40 mouse cellular contexts compared by ENCODE assay signal in genomic region chr7:140754556-140754955, GRCm38 (mm10). TPM values are rescaled to one million over a fixed set of nuclear protein-coding genes. Genes with fewer than 3 reads are reported as not detected.
"Had no signal": no experiment of that assay in that cellular context is flagged by ENCODE, and none has a peak within 500 bp of the region (broad histone marks: within the 10 kb centered on the region; RNA-seq: fewer than 3 reads in every experiment).

No protein-coding gene starts in this region.

- H3K9me3 ChIP-seq: embryonic facial prominence, embryonic 12.5 days; embryonic facial prominence, embryonic 13.5 days had no signal

- H3K4me2 ChIP-seq: embryonic facial prominence, embryonic 12.5 days; embryonic facial prominence, embryonic 13.5 days; embryonic facial prominence, embryonic 15.5 days; forebrain, embryonic 12.5 days; forebrain, embryonic 13.5 days; forebrain, embryonic 15.5 days had no signal

- H3K36me3 ChIP-seq: embryonic facial prominence, embryonic 10.5 days; embryonic facial prominence, embryonic 12.5 days; embryonic facial prominence, embryonic 13.5 days; embryonic facial prominence, embryonic 15.5 days; forebrain, embryonic 10.5 days; forebrain, embryonic 12.5 days; forebrain, embryonic 15.5 days had no signal

- H3K4me1 ChIP-seq: embryonic facial prominence, embryonic 10.5 days; embryonic facial prominence, embryonic 12.5 days; embryonic facial prominence, embryonic 13.5 days; embryonic facial prominence, embryonic 15.5 days; forebrain, embryonic 10.5 days; forebrain, embryonic 12.5 days; forebrain, embryonic 13.5 days; forebrain, embryonic 15.5 days had no signal

- H3K9ac ChIP-seq: embryonic facial prominence, embryonic 12.5 days; embryonic facial prominence, embryonic 13.5 days; embryonic facial prominence, embryonic 15.5 days; forebrain, embryonic 12.5 days; forebrain, embryonic 13.5 days; forebrain, embryonic 15.5 days; forebrain, postnatal 0 days had no signal

- H3K27ac ChIP-seq: embryonic facial prominence, embryonic 10.5 days; embryonic facial prominence, embryonic 12.5 days; embryonic facial prominence, embryonic 13.5 days; embryonic facial prominence, embryonic 15.5 days; forebrain, embryonic 10.5 days; forebrain, embryonic 12.5 days; forebrain, embryonic 13.5 days; forebrain, embryonic 15.5 days; gastrocnemius, adult 2 months; heart, adult 2 months had no signal

- H3K27me3 ChIP-seq: embryonic facial prominence, embryonic 12.5 days; embryonic facial prominence, embryonic 13.5 days; embryonic facial prominence, embryonic 15.5 days; forebrain, embryonic 12.5 days; forebrain, embryonic 13.5 days; forebrain, embryonic 15.5 days had no signal

- DNase-seq: cerebellum, adult 8-10 months; cerebellum, adult 9-10 months; cerebellum, adult 9-11 months; cerebellum, postnatal 10 days; cerebellum, postnatal 14 days; cerebellum, postnatal 25 days; cerebellum, postnatal 36 days; embryo, embryonic 11 days; forebrain, postnatal 0 days; gastrocnemius, adult 2 months; gastrocnemius, postnatal 10 days; gastrocnemius, postnatal 14 days; gastrocnemius, postnatal 25 days; gastrocnemius, postnatal 36 days; heart, adult 11 months; heart, adult 18-20 months; heart, adult 2 months had no signal

- ATAC-seq: forebrain, embryonic 13.5 days; forebrain, embryonic 14.5 days; forebrain, embryonic 15.5 days; forebrain, embryonic 16.5 days; forebrain, postnatal 0 days had no signal

- H3K4me3 ChIP-seq: embryonic facial prominence, embryonic 10.5 days; embryonic facial prominence, embryonic 12.5 days; embryonic facial prominence, embryonic 13.5 days; embryonic facial prominence, embryonic 15.5 days; erythroblast, embryonic 14.5 days; forebrain, embryonic 10.5 days; forebrain, embryonic 12.5 days; forebrain, embryonic 13.5 days; forebrain, embryonic 15.5 days; gastrocnemius, adult 2 months; heart, adult 2 months had no signal

RNA-seq across cellular contexts. Expression of gene Cyp2e1, which starts 9.0 kb away (rescaled TPM):
- total RNA-seq: common myeloid progenitor, adult 5-6 weeks; forebrain, postnatal 0 days; granulocyte monocyte progenitor cell, adult 5-6 weeks had no signal
- polyA plus RNA-seq: embryonic facial prominence, embryonic 10.5 days; embryonic facial prominence, embryonic 11.5 days; embryonic facial prominence, embryonic 12.5 days; embryonic facial prominence, embryonic 13.5 days; embryonic facial prominence, embryonic 14.5 days; embryonic facial prominence, embryonic 15.5 days; erythroblast, embryonic 14.5 days; forebrain, embryonic 10.5 days; forebrain, embryonic 11.5 days; forebrain, embryonic 12.5 days; forebrain, embryonic 13.5 days; forebrain, embryonic 14.5 days; forebrain, embryonic 15.5 days; forebrain, embryonic 16.5 days; forebrain, postnatal 0 days had no signal

RNA-seq across cellular contexts. Expression of gene Syce1, which starts 33.1 kb away (rescaled TPM):
- total RNA-seq: forebrain, postnatal 0 days; gastrocnemius, adult 18-20 months; gastrocnemius, adult 2 months; gastrocnemius, adult 8-10 months; gastrocnemius, postnatal 10 days; gastrocnemius, postnatal 14 days; gastrocnemius, postnatal 25 days; gastrocnemius, postnatal 36 days; gastrocnemius, postnatal 4 days; heart, adult 18-20 months; heart, adult 2 months had no signal
- polyA plus RNA-seq: embryonic facial prominence, embryonic 13.5 days; forebrain, embryonic 10.5 days; forebrain, embryonic 11.5 days; forebrain, embryonic 13.5 days had no signal

RNA-seq across cellular contexts. Expression of gene Olfr541, which starts 57.5 kb away (rescaled TPM):
- total RNA-seq: common myeloid progenitor, adult 5-6 weeks; forebrain, postnatal 0 days; gastrocnemius, adult 18-20 months; gastrocnemius, adult 2 months; gastrocnemius, adult 8-10 months; gastrocnemius, postnatal 10 days; gastrocnemius, postnatal 14 days; gastrocnemius, postnatal 25 days; gastrocnemius, postnatal 36 days; gastrocnemius, postnatal 4 days; granulocyte monocyte progenitor cell, adult 5-6 weeks; heart, adult 18-20 months; heart, adult 2 months; heart, adult 8-10 months had no signal
- polyA plus RNA-seq: cortical plate, adult 2 months; embryonic facial prominence, embryonic 10.5 days; embryonic facial prominence, embryonic 11.5 days; embryonic facial prominence, embryonic 12.5 days; embryonic facial prominence, embryonic 14.5 days; embryonic facial prominence, embryonic 15.5 days; erythroblast, embryonic 14.5 days; forebrain, embryonic 10.5 days; forebrain, embryonic 11.5 days; forebrain, embryonic 12.5 days; forebrain, embryonic 13.5 days; forebrain, embryonic 14.5 days; forebrain, embryonic 15.5 days; forebrain, embryonic 16.5 days; forebrain, postnatal 0 days; frontal cortex, adult 2 months; gonadal fat pad, adult 2 months; heart, adult 2 months had no signal
